Mouse (Mus musculus): ENCODE results near the gene Cog5. TPM values are rescaled to one million over a fixed set of nuclear protein-coding genes. Genes with fewer than 3 reads are reported as not detected.

Gene Cog5
- total RNA-seq, 2 experiments from 2014 or later = 48.0 to 50.4 TPM

DNA sequence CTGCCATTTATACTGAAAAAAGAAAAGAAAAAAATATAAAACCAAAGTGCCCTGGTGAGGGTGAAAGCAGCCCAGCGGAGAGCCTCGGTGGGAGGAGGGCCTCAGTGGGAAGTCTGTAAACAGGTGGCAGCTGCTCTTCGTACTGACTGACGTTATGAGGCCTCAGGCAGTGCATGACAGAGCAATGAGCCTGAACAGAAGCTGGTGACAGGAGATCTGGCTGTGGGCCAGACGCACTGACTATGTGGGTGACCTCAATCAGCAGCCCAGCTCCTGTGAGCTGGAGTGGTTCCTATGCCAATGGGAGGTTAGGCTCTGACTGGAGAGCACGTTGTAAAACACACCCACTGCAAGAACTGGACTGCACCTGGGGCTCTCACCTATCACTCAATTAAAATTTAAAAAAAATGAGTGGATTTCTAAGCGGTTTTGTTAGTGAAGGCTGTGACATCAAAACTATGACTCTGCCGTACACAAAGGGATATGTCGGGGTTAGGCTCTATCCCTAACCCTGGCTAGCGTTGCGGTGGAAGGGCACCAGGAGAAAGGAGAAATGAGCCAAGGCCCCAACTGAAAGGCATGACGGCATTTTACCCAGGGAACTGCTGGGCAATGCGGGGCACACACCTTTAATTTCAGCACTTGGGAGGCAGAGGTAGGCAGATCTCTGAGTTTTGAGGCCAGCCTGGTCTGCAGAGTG, 319.0 kb downstream of the Cog5 start:
- DNase-seq (ENCODE audit: low spot score in 2 of 2) = no peak

DNA sequence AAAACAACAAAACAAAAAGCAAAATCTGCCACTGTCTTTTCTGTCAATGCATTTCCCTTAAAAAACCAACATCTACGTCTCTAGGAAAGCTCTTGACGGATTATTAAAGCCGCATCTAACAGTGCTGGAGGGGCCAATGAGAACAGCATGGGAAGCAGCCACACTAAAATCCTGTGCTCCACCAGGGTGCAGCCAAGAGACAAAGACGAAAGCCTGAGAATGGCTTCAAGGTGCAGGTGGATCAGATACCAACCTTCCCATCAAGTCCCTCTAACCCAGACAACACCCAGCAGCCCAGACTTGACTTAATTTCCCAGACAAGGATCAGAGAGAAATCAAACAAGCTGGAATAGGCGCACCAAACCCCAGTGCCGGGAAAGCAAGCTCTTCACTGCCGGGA, 321.9 kb downstream of the Cog5 start:
- no peak for DNase-seq (ENCODE audit: low spot score in 2 of 2)

DNA sequence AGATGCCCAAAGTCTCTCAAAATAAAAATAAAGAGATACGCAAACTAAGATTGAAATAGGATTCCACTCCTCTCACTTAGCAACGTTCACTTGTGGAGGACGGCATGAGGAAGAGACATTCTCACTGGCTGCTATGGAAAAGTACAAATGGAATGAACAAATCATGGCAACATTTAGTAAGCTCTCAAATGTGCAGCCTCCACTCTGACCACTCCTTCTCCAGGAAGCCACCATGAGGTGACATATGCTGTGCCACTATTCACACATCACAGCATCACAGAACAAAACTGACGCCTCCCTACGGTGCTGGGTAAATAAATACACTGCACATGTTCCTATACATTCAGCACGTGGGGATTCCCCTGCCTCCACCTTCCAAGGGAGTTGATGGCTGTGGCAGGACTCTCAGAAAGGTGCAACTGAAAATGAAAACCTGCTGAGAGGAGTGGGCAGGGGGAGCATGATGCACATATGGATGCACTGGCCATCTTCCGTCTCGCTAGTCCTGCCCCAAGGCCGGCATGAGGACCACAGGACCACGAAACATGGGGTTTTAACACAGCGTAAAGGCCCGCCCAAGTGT, 323.0 kb downstream of the Cog5 start:
- DNase-seq (ENCODE audit: low spot score in 2 of 2) = no peak

DNA sequence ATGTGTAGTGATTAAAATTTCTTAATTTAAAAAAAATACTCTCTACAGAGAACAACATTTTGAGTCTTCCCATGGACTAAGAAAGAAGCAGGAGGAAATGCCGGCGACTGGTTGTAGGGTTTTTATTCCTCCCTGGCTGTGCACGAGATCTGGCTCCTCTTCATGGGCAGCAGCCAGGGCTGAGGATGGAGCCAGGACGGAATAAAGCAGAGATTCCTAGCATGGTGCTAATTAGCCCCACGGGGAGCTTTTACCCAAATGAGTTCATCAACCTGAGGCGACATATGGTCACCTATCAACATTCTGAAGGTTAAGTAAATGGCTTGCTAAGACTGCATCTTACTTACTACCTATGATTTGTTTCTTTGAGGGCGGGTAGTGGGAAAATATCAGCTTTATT, 328.6 kb downstream of the Cog5 start:
- no peak for DNase-seq (ENCODE audit: low spot score in 2 of 2)

DNA sequence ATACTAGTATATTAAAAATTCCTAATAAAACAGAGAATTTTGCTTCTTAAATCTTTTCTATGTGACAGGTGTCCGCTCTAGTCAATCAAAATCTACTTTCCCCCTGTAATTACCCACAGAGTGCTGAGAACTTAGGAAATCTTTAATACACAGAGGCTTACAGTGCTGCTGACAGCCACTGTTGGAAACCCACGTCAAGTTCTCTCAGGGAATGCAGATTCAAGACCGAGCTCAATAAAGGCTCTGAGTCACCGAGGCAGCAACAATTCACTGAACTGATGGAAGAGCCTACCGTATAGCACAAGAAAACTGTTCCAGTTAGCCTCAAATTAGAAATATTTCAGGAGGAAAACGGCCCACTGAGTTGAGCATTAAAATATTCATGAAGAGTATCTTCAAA, 329.1 kb downstream of the Cog5 start:
- DNase-seq (ENCODE audit: low spot score in 2 of 2) = no peak

DNA sequence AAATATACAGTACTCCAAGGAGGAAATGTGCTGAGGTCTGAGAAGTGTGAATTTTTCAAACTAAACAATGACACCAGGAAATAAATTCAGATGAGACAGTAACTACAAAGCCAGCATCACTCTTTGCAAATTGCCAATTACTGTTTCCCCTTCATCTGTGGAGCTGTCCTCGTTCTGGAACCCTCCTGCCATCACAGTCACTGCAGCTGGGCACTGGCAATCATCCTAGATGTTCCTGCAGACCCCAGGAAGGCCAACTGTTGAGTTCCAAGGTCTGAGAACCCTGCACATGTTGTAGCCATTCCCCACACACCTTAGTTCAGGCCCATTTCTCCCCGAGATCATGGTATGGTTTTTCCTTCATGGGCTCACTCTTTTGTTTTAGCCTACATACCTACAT, 329.5 kb downstream of the Cog5 start:
- peak in 1 of 2 experiments; percentile 0 for DNase-seq (ENCODE audit: low spot score in 2 of 2)

DNA sequence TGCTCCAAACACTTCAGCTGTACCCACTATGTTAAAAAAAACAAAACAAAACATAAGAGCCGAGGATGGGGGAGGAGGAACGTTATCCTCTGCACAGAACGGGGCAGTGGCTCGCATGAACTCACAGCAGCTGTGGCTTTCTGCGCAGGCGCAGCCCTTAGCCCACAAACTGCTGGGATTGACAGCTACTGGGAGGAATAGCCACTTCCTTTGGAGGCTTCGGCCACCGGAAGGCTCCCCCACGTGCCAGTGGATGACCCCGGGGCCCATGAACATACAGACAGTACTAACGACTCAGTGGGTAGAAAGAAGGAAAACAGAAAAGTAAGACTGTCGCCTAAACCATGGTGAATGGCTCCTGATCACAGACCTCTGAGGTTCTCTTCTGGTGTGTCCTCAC, 330.0 kb downstream of the Cog5 start:
- DNase-seq (ENCODE audit: low spot score in 2 of 2) = peak in 1 of 2 experiments; percentile 3

DNA sequence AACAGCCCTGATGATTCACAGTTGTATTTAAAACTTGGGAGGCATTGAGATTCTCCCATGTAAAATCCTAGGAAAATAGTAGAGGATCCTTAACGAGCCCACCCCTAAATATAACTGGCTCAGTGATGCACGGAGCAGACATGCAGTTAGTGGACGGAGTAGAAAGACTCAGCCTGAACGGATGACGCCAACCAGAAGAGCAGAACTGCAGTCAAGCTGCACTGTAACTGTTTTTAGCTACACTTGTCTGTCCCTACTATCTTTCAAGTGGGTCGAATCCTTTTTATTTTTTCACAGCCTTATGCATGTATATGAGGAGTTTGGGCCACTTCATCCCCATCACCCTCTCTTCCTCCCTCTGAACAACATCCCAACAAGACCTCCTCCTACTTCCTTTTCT, 331.1 kb downstream of the Cog5 start:
- DNase-seq (ENCODE audit: low spot score in 2 of 2) = peak in 1 of 2 experiments; percentile 1

DNA sequence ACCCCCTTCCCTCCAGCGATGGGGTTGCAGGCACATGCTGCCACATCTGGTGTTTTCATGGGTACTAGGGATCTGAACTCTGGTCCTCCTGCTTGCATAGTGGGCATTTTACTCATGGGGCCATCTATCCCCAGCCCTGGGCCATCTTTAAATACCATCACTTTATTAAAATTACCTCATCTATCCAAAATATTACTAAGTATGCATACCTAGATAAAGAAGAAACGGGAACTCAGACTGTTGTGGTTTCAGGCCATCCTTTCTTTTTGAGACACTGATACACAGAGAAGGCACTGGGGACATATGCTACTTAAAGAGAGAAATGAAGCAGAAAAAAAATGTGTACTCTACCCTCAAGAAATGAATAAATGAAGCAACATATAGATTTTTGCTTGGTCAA, 331.8 kb downstream of the Cog5 start:
- no peak for DNase-seq (ENCODE audit: low spot score in 2 of 2)

Other genes with a start within 250 kb of the Cog5 start
- 10 to 100 TPM; 22.9 to 24.1 TPM for gene Cbll1, start 155.3 kb upstream of the Cog5 start, total RNA-seq (2021)
- gene Slc26a4, start 94.9 kb upstream of the Cog5 start, total RNA-seq (2021) = 1 to 10 TPM; 1.9 to 2.0 TPM
- 10 to 100 TPM; 44.1 to 44.6 TPM for gene Bcap29, start 20.2 kb upstream of the Cog5 start, total RNA-seq (2021)
- gene Dus4l, start within 50 bp of the Cog5 start, total RNA-seq (2021) = 10 to 100 TPM in 1 of 2 experiments, 1 to 10 TPM in 1; 7.1 to 10.6 TPM
- gene Gpr22, start 59.1 kb downstream of the Cog5 start, total RNA-seq (2021) = 10 to 100 TPM; 47.2 to 53.0 TPM